Mouse (Mus musculus): Measurements from ENCODE around the gene Slc6a6. TPM values are rescaled to one million over a fixed set of nuclear protein-coding genes. Genes with fewer than 3 reads are reported as not detected.
A peak's percentile ranks its signal among the peaks of the same experiment; 100 is the strongest.

Slc6a6 gene
- total and polyA plus RNA-seq, 3 experiments = 466 to 815 (median 626) TPM

GRCm38 (mm10) chr6:91776543-91776942 is 92.7 kb downstream of the Slc6a6 start:
- DNase-seq = peak; percentile 78

- DNase-seq = no peak
Measured at GRCm38 (mm10) chr6:91779206-91779605, 95.4 kb downstream of the Slc6a6 start.

- DNase-seq = no peak
Measured at GRCm38 (mm10) chr6:91785018-91785417, 101.2 kb downstream of the Slc6a6 start.

- peak; percentile 18 for DNase-seq
Measured at GRCm38 (mm10) chr6:91788311-91788798, 104.5 kb downstream of the Slc6a6 start.

DNA sequence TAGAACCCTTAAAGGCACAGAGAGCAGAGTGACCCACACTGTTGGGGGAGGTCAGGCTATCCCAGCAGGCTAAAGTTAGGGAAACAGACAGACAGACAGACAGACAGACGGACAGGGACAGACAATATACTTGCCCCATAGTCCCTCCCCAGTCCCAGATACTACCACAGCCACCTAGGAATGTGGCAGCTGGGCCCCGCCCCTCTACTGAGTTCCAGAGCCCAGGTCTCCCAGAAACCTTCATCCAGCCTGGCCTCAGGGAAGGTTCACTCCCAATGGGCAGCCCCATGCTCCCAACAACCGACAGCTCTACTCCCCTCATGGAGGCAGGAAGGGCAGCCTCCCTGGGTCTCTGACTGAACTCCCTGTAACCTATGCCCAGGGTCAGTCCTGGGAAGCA is 111.8 kb downstream of the Slc6a6 start:
- no peak for DNase-seq

DNA sequence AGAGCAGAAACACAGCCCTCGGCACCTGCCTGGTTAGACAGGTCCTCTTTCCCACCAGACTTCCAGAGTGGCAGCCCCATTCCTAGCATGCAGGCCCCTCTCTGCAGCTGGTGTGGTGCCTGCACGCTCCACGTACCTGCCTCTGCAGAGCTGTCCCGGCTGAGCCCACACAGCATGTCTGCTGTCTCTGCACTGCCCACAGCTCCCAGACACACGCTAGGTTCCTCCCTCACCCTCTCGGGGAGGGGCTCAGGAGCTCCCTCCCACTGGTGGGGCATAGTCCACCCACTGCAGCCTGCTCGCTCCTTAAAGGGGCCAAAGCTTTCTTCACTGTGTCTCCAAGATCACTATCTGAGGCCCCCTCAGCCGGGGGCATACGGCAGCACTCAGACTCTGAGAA is 112.2 kb downstream of the Slc6a6 start:
- no peak for DNase-seq

DNA sequence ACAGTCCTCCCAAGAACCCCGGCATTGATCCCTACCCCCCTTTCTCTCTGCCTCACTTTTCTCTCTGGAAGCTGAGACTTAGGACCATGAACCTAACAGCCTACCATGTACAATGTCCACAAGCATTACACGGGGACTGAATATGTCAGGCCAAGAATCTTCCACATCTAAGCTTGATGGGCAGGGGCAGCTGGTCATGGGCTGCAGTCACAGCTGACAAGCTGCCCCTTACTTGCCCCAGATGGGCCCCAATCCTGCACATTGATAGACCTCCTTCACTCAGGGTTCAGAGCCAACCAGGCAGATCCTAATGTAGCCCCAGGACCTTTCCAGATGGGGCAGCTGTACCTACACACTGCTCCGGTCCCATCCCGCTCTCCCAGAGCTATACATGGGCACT is 112.9 kb downstream of the Slc6a6 start:
- DNase-seq = no peak

GRCm38 (mm10) chr6:91798496-91798895 is 114.6 kb downstream of the Slc6a6 start:
- no peak for DNase-seq

DNA sequence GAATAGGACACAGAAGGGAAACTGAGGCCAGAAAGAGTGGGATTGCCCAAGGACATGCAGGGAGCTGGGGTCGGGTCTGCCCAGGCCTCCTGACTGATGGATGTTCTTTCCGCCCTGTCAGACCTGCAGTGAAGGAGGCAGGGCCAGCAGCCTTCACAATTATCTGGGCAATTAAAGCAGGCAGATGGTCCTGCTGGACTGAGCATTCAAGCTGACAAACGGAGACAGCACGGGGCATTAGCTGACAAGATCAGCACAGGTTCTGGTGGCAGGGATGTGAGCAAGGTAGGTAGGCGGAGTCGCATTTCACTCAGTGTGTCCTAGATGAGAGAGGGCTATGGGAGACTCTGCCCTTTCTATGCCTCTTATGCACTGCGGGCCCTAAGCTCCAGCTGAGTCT is 120.3 kb downstream of the Slc6a6 start:
- no peak for DNase-seq

DNA sequence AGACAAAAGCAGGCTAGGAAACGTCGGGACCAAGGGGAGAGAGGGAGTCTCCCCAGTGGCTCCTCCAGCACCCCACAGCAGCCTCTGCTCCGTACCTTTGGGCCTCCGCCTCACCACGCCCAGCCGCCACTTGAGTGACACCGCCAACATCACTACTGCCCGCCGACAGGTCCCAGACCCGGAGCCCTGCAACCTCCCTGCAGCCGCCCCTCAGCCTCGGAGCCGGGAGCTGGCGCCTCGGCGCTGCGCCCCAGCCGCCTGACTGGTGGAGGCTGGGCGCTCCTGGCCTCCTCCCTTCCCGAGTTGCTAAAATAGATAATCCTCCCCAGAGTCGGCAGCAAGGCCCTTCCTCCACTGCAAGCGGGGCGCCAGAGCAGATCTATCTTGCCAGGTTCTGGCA is 123.3 kb downstream of the Slc6a6 start:
- no peak for DNase-seq

DNA sequence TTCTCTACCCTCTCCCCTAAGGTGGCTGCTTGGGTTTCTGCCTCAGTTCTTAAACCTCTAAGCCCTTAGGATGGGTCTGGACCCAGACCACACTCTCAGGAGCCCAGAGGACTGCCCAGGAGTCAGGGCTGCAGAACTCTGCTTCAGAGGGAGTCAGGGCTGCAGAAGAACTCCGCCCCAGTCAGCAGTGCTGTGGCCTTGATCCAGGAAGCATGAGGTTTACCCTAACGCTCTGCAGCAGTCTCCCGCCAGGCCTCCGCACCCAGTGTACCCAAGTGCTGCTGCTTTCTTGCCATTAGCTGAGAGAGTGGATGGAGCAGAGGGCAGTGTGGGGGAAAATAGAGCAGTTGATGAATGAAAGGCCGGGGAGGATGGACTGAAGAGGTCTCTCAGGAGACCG is 124.2 kb downstream of the Slc6a6 start:
- DNase-seq = peak; percentile 30

Other genes with a start within 250 kb of the Slc6a6 start
- gene Chchd4, start 210.5 kb upstream of the Slc6a6 start, total RNA-seq (2021) = 10 to 100 TPM; 16.1 to 17.8 TPM
- 4.2 and 5.1 TPM in 2 replicates for gene Chchd4, start 210.5 kb upstream of the Slc6a6 start, polyA plus RNA-seq (2012; rRNA removed)
- gene Tmem43, start 210.3 kb upstream of the Slc6a6 start, total RNA-seq (2021) = 10 to 100 TPM; 40.0 to 54.5 TPM
- gene Tmem43, start 210.3 kb upstream of the Slc6a6 start, polyA plus RNA-seq (2012; rRNA removed) = 39.5 and 48.4 TPM in 2 replicates
- gene Xpc, start 168.2 kb upstream of the Slc6a6 start, total RNA-seq (2021) = 10 to 100 TPM; 13.3 to 19.3 TPM
- gene Xpc, start 168.2 kb upstream of the Slc6a6 start, polyA plus RNA-seq (2012; rRNA removed) = 4.1 and 4.5 TPM in 2 replicates
- gene Lsm3, start 168.1 kb upstream of the Slc6a6 start, total RNA-seq (2021) = 10 to 100 TPM; 38.3 to 40.4 TPM
- gene Lsm3, start 168.1 kb upstream of the Slc6a6 start, polyA plus RNA-seq (2012; rRNA removed) = 5.2 and 7.3 TPM in 2 replicates
- gene Grip2, start 143.2 kb downstream of the Slc6a6 start, total RNA-seq (2021) = 1 to 10 TPM; 1.3 to 3.5 TPM
- 3.3 TPM in 2 replicates for gene Grip2, start 143.2 kb downstream of the Slc6a6 start, polyA plus RNA-seq (2012; rRNA removed)
- 10 to 100 TPM; 28.2 to 69.0 TPM for gene Ccdc174, start 194.0 kb downstream of the Slc6a6 start, total RNA-seq (2021)
- gene Ccdc174, start 194.0 kb downstream of the Slc6a6 start, polyA plus RNA-seq (2012; rRNA removed) = 2.9 and 4.5 TPM in 2 replicates
- 1 to 10 TPM; 1.6 to 2.1 TPM for gene 4930590J08Rik, start 218.8 kb downstream of the Slc6a6 start, total RNA-seq (2021)
- 0.25 and 0.26 TPM in 2 replicates for gene 4930590J08Rik, start 218.8 kb downstream of the Slc6a6 start, polyA plus RNA-seq (2012; rRNA removed)

Data from adrenal gland, adult 2 months (tissue).